Mouse (Mus musculus) midbrain, embryonic 15.5 days (tissue): ENCODE measurements around the gene Rpl23a. TPM values are rescaled to one million over a fixed set of nuclear protein-coding genes. Genes with fewer than 3 reads are reported as not detected.
A peak's percentile ranks its signal among the peaks of the same experiment; 100 is the strongest.

Experiments used
- ATAC-seq: fragments of 200-750 bp; cut with Nextera tagmentation; replicated peaks from 2 replicates; pipeline ENCODE4 v1.8.0; 2017; ENCODE audit warnings: moderate TSS enrichment
- H3K27ac ChIP-seq: fragments of 300-500 bp; sonication (generic); 2 replicates; pipeline ENCODE4 v1.5.1; 2015; ENCODE audit warnings: mild to moderate bottlenecking, inconsistent platforms
- H3K27me3 ChIP-seq: fragments of 300-500 bp; sonication (generic); replicated peaks from 2 replicates; pipeline ENCODE4 v1.6.1; 2015; ENCODE audit warnings: inconsistent platforms
- H3K36me3 ChIP-seq: fragments of 300-500 bp; sonication (generic); replicated peaks from 2 replicates; pipeline ENCODE4 v1.6.1; 2015; ENCODE audit warnings: inconsistent platforms
- H3K4me1 ChIP-seq: fragments of 300-500 bp; sonication (generic); 2 replicates; pipeline ENCODE4 v1.6.1; 2015; ENCODE audit warnings: inconsistent platforms
- H3K4me2 ChIP-seq: fragments of 300-500 bp; sonication (generic); 2 replicates; pipeline ENCODE4 v1.6.1; 2015; ENCODE audit warnings: inconsistent platforms, mild to moderate bottlenecking, moderate library complexity
- H3K4me3 ChIP-seq: fragments of 300-500 bp; sonication (generic); 2 replicates; pipeline ENCODE4 v1.5.1; 2015; ENCODE audit warnings: mild to moderate bottlenecking, inconsistent platforms
- H3K9ac ChIP-seq: fragments of 300-500 bp; sonication (generic); 2 replicates; pipeline ENCODE4 v1.6.1; 2015; ENCODE audit warnings: mild to moderate bottlenecking, inconsistent platforms
- H3K9me3 ChIP-seq: fragments of 300-500 bp; sonication (generic); 2 replicates; pipeline ENCODE4 v1.6.1; 2016; ENCODE audit warnings: inconsistent platforms
- whole genome bisulfite sequencing: fragments of 180-500 bp; shearing (Covaris S2); methylation state at CpG from one replicate; pipeline ENCODE4 v1.1.7; 2015; ENCODE audit warnings: mixed read lengths; 5-methylcytosine and 5-hydroxymethylcytosine counted together
- polyA plus RNA-seq: library from polyadenylated mRNA; unstranded; fragments of >200 nt; fragmentation: Nextera tagmentation; extraction: Ambion mirVana; gene quantifications from 2 replicates; pipeline ENCODE4 v1.2.1, GENCODE M21; 2015

The Rpl23a gene
- polyA plus RNA-seq, 1 experiment from 2014 or later, result 703 TPM

DNA sequence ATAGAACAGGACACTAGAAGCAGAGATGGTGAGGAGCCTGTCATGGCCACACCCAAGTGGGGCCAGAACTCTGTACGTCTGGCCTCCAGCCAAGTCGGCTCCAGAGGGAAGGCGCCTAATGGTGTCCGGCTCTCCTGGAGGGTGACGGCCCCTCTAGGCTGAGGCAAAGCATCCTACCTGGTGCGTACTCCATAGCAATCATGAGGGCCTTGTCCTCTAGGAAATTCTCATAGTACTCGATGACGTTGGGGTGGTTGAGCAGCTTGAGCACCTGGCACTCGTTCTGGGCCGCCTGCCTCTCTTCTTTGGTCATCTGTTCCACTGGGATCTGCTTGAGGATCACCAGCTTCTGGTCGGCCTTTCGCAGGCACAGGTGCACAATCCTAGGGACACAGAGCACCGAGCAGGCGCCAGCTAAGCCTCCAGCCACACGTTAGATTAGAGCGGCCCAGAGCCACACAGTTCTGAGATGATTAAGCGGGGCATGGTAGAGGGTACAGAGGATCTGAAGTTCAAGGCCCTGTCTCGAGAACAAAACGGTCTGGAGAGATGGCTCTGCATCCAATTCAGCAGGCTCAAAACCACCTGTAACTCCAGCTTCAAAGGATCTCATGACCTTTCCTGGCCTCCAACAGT lies 10.5 kb downstream of the Rpl23a start:
- H3K27ac ChIP-seq, result no peak overlapping the region
- no peak overlapping the region for H3K4me3 ChIP-seq
- no peak for ATAC-seq
- no peak overlapping the region for H3K4me2 ChIP-seq
- H3K9ac ChIP-seq, result no peak overlapping the region
- 88% methylated on average over 19 of the region's 19 CpGs for WGBS
- peaks cover 18% of the 10 kb centered on the region for H3K4me1 ChIP-seq
- no peaks in the 10 kb centered on the region for H3K9me3 ChIP-seq
- H3K27me3 ChIP-seq, result no peaks in the 10 kb centered on the region
- H3K36me3 ChIP-seq, result no peaks in the 10 kb centered on the region

DNA sequence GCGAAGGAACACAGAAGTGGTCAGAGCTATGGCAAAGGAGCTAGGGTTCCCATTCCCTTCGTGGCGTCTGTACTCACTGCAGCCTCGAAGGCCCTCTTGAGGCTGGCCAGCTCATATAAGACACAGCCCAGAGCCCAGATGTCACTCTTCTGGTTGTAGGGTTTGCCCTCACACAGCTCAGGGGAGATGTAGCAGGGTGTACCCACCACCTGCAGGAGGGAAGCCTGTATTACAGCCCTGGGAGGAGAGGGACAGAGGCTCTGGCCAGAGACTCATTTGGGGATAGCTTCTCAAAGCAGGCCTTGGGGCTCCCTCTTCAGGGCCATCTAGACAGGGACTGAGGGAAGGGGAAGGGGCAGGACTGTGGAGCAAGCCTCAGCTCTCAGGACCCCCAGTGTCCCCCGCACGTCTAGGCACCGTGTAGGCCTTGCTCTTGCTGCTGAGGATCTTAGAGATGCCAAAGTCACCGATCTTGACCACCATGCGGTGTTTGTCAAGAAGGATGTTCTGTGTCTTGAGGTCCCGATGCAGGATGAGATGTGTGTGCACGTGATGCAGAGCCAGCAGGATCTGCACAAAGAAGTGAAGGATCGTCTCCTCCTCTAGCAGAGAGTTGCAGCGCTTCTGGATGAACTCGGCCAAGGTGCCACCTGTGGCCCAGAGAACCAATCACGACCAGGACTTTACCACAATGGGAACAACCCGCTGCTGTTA lies 11.2 kb downstream of the Rpl23a start:
- peaks cover 12% of the 10 kb centered on the region for H3K4me1 ChIP-seq
- ATAC-seq, result no peak
- H3K9ac ChIP-seq, result no peak overlapping the region
- no peaks in the 10 kb centered on the region for H3K27me3 ChIP-seq
- no peak overlapping the region for H3K27ac ChIP-seq
- H3K36me3 ChIP-seq, result no peaks in the 10 kb centered on the region
- H3K4me3 ChIP-seq, result no peak overlapping the region
- no peak overlapping the region for H3K4me2 ChIP-seq
- WGBS, result 77% methylated on average over 16 of the region's 16 CpGs
- H3K9me3 ChIP-seq, result no peaks in the 10 kb centered on the region

DNA sequence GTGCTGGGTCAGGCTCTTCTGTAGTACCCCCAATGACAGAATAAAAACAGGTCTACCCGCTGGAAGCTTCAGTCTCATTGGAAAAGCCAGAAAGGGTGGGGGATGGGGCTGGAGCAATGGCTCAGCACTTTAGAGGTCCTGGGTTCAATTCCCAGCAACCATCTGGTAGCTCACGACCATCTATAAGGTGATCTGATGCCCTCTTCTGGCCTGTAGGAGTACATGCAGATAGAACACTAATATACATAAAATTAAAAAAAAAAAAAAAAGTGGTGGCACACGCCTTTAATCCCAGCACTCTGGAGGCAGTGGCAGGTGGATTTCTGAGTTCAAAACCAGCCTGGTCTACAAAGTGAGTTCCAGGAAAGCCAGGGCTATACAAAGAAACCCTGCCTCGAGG lies 12.1 kb downstream of the Rpl23a start:
- no peak overlapping the region for H3K27ac ChIP-seq
- 56% methylated on average over 4 of the region's 4 CpGs for WGBS
- peaks cover 5% of the 10 kb centered on the region for H3K4me1 ChIP-seq
- H3K4me2 ChIP-seq, result no peak overlapping the region
- no peak overlapping the region for H3K4me3 ChIP-seq
- ATAC-seq, result no peak
- H3K36me3 ChIP-seq, result no peaks in the 10 kb centered on the region
- H3K9me3 ChIP-seq, result no peaks in the 10 kb centered on the region
- no peaks in the 10 kb centered on the region for H3K27me3 ChIP-seq
- no peak overlapping the region for H3K9ac ChIP-seq

DNA sequence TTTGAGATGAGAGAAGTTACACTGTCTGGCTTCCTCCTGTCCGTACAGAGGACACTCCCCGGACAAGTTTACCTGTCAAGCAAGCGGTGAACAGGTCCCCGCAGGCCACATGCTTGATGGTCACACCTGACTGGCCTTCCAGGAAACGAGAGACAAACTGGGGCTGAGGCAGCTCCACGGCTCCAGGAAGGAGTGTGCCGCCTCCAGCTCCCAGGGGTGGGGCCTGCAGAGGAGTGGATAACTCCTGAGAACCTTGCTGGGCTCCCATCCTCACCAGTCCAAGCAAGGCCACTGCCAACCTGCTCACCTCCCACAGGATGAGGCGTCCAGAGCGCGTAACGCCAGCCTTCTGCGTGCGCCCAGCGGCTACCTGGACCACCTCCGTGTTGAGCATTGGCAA lies 13.1 kb downstream of the Rpl23a start:
- Histone ChIP-seq H3K9ac (no peak overlapping the region), H3K4me3 (no peak overlapping the region), H3K4me2 (no peak overlapping the region), H3K27me3 (no peaks in the 10 kb centered on the region), H3K27ac (no peak overlapping the region), H3K4me1 (peaks cover 8% of the 10 kb centered on the region), H3K9me3 (no peaks in the 10 kb centered on the region), H3K36me3 (no peaks in the 10 kb centered on the region)
- no peak for ATAC-seq
- 91% methylated on average over 15 of the region's 15 CpGs for WGBS

DNA sequence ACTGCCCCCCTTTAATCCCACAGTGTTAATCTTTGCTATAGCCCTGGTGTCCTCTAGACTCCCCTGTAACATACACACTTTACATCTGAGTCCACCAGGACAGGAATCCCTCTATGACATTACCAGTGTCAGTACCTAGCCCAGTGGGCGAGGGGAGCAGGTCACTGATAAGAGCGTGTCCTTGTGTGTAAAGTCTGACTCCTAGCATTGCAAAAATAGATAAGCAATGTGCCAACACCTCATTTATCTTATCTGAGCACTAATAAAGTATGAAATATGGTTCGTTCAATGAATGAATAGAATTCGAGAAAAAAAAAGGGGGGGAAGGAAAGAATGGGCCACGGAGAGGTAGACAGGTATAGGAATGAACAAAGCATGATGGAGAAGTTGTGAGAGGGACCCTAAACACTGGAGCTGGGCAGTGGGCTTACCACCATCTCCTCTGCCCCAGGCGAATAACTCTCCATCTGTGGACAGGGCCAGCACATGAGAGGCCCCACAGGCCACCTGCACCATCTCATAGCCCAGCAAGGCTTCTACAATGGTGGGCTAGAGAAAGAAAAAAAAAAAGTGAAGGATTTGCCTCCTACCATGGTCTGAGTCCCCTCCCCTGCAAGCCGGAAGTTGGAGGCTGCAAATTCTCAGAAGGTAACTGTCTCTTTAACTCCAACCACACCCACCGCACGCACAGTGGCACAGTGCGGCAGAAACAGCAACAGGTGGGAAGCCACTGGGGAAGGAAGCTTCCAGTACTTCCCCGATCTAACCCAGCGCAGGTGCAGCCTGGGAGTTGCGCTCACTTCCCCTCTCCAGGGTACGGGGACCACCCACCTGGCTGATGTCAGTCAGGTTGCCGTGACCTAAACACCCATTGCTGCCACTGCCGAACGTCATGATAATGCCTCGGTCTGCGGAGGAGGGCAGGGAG lies 14.6 kb downstream of the Rpl23a start:
- H3K4me3 ChIP-seq, result no peak overlapping the region
- H3K27me3 ChIP-seq, result no peaks in the 10 kb centered on the region
- H3K27ac ChIP-seq, result no peak overlapping the region
- H3K9me3 ChIP-seq, result no peaks in the 10 kb centered on the region
- H3K4me2 ChIP-seq, result no peak overlapping the region
- H3K9ac ChIP-seq, result no peak overlapping the region
- no peak for ATAC-seq
- WGBS, result 64% methylated on average over 19 of the region's 19 CpGs
- no peaks in the 10 kb centered on the region for H3K36me3 ChIP-seq
- peaks cover 9% of the 10 kb centered on the region for H3K4me1 ChIP-seq

- Histone ChIP-seq H3K4me2 (no peak overlapping the region), H3K27me3 (no peaks in the 10 kb centered on the region), H3K36me3 (no peaks in the 10 kb centered on the region), H3K4me1 (peaks cover 23% of the 10 kb centered on the region), H3K27ac (no peak overlapping the region), H3K9ac (no peak overlapping the region), H3K4me3 (no peak overlapping the region), H3K9me3 (no peaks in the 10 kb centered on the region)
- no peak for ATAC-seq
- WGBS, result 85% methylated on average over 14 of the region's 14 CpGs
Measured at GRCm38 (mm10) chr11:78167257-78167959, 16.0 kb downstream of the Rpl23a start.

DNA sequence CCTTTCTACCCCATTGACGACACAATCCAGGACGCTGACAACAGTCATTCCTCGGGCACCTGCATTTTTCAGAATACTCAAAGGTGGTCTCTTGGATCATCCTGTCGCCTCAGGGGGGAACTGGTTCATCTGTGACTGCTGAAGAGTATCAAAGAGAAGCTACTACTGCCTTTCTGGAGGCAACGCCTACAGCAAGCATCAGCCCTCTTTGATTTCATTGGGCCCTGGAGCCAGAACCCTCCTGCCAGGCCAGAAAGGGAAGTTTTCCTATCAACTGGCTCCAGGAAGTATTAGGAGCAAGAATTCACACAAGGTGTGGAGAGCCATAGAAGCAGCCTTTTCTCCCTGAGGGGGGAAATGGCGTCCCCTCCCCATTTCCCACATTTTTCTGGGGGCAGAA lies 16.7 kb downstream of the Rpl23a start:
- Histone ChIP-seq H3K4me1 (peaks cover 31% of the 10 kb centered on the region), H3K36me3 (0 out of 2 replicates have a peak, but pooled peaks cover 3% of the 10 kb centered on the region), H3K27ac (no peak overlapping the region), H3K9me3 (no peaks in the 10 kb centered on the region), H3K4me3 (no peak overlapping the region), H3K27me3 (no peaks in the 10 kb centered on the region), H3K9ac (no peak overlapping the region), H3K4me2 (no peak overlapping the region)
- 67% methylated on average over 6 of the region's 6 CpGs for WGBS
- ATAC-seq, result no peak

- Histone ChIP-seq H3K4me1 (peaks cover 32% of the 10 kb centered on the region), H3K9ac (peak overlapping the region; percentile 95; the same call in 1 of the 2 replicates), H3K27ac (peak overlapping the region; percentile 92; the same call in 1 of the 2 replicates), H3K9me3 (no peaks in the 10 kb centered on the region), H3K27me3 (no peaks in the 10 kb centered on the region), H3K36me3 (peaks cover 5% of the 10 kb centered on the region), H3K4me3 (peak overlapping the region; percentile 69), H3K4me2 (peak overlapping the region; percentile 72)
- no peak for ATAC-seq
- 47% methylated on average over 4 of the region's 4 CpGs for WGBS
Measured at GRCm38 (mm10) chr11:78166161-78166560, 17.2 kb downstream of the Rpl23a start.

- Histone ChIP-seq H3K9me3 (no peaks in the 10 kb centered on the region), H3K27ac (peak overlapping the region; percentile 92), H3K4me1 (peaks cover 32% of the 10 kb centered on the region), H3K4me2 (peak overlapping the region; percentile 72), H3K36me3 (peaks cover 9% of the 10 kb centered on the region), H3K27me3 (no peaks in the 10 kb centered on the region), H3K4me3 (peak overlapping the region; percentile 69), H3K9ac (peak overlapping the region; percentile 95)
- 3% methylated on average over 16 of the region's 16 CpGs for WGBS
- peak; percentile 38 for ATAC-seq
Measured at GRCm38 (mm10) chr11:78165761-78166109, 17.6 kb downstream of the Rpl23a start.

GRCm38 (mm10) chr11:78164924-78165760 lies 18.2 kb downstream of the Rpl23a start, which contains the start of gene Traf4:
Gene Traf4, minus strand, starts transcription at chr11:78165589.
- peaks cover 15% of the 10 kb centered on the region for H3K36me3 ChIP-seq
- peaks cover 32% of the 10 kb centered on the region for H3K4me1 ChIP-seq
- H3K27me3 ChIP-seq, result no peaks in the 10 kb centered on the region
- H3K4me2 ChIP-seq, result peak within 1 kb of the TSS; percentile 72
- no peaks in the 10 kb centered on the region for H3K9me3 ChIP-seq
- peak within 1 kb of the TSS; percentile 92 for H3K27ac ChIP-seq
- H3K9ac ChIP-seq, result peak within 1 kb of the TSS; percentile 95
- peak within 1 kb of the TSS; percentile 69 for H3K4me3 ChIP-seq
- WGBS, result 0% methylated on average over 78 of the region's 78 CpGs
- peak; percentile 90 for ATAC-seq

GRCm38 (mm10) chr11:78164604-78164923 lies 18.8 kb downstream of the Rpl23a start:
- no peaks in the 10 kb centered on the region for H3K27me3 ChIP-seq
- under 1% methylated on average over 14 of the region's 14 CpGs for WGBS
- ATAC-seq, result peak; percentile 25; the same call in 1 of the 2 replicates
- peak overlapping the region; percentile 92 for H3K27ac ChIP-seq
- H3K4me3 ChIP-seq, result peak overlapping the region; percentile 69
- peaks cover 15% of the 10 kb centered on the region for H3K36me3 ChIP-seq
- H3K9me3 ChIP-seq, result no peaks in the 10 kb centered on the region
- peaks cover 32% of the 10 kb centered on the region for H3K4me1 ChIP-seq
- peak overlapping the region; percentile 95 for H3K9ac ChIP-seq
- peak overlapping the region; percentile 72 for H3K4me2 ChIP-seq
